Mouse (Mus musculus) heart, embryonic 15.5 days (tissue): ENCODE data around the gene Ubl5. TPM values are rescaled to one million over a fixed set of nuclear protein-coding genes. Genes with fewer than 3 reads are reported as not detected.

Source experiments
- ATAC-seq: fragments of 200-750 bp; cut with Nextera tagmentation; replicated peaks from 2 replicates; pipeline ENCODE4 v1.8.0; 2017; ENCODE audit warnings: low read depth, moderate TSS enrichment; ENCODE audit not compliant: insufficient number of reproducible peaks, insufficient read depth, low FRiP score
- H3K27ac ChIP-seq: fragments of 300-500 bp; sonication (generic); 2 replicates; pipeline ENCODE4 v1.5.1; 2015; ENCODE audit warnings: mild to moderate bottlenecking, inconsistent platforms
- H3K27me3 ChIP-seq: fragments of 300-500 bp; sonication (generic); 2 replicates; pipeline ENCODE4 v1.6.1; 2015; ENCODE audit warnings: inconsistent platforms
- H3K36me3 ChIP-seq: fragments of 300-500 bp; sonication (generic); 2 replicates; pipeline ENCODE4 v1.6.1; 2015; ENCODE audit warnings: mild to moderate bottlenecking, inconsistent platforms
- H3K4me1 ChIP-seq: fragments of 300-500 bp; sonication (generic); replicated peaks from 2 replicates; pipeline ENCODE4 v1.6.1; 2015; ENCODE audit warnings: inconsistent platforms
- H3K4me2 ChIP-seq: fragments of 300-500 bp; sonication (generic); 2 replicates; pipeline ENCODE4 v1.6.1; 2015; ENCODE audit warnings: inconsistent platforms, mild to moderate bottlenecking, moderate library complexity
- H3K4me3 ChIP-seq: fragments of 300-500 bp; sonication (generic); 2 replicates; pipeline ENCODE4 v1.5.1; 2015; ENCODE audit warnings: mild to moderate bottlenecking, inconsistent platforms
- H3K9ac ChIP-seq: fragments of 300-500 bp; sonication (generic); 2 replicates; pipeline ENCODE4 v1.6.1; 2015; ENCODE audit warnings: mild to moderate bottlenecking, inconsistent platforms
- H3K9me3 ChIP-seq: fragments of 300-500 bp; sonication (generic); replicated peaks from 2 replicates; pipeline ENCODE4 v1.6.1; 2016; ENCODE audit warnings: inconsistent platforms
- WGBS: fragments of 180-500 bp; shearing (Covaris S2); methylation state at CpG from one replicate; pipeline ENCODE4 v1.1.7; 2015; ENCODE audit warnings: mixed read lengths; 5-methylcytosine and 5-hydroxymethylcytosine counted together
- polyA plus RNA-seq: library from polyadenylated mRNA; unstranded; fragments of >200 nt; fragmentation: Nextera tagmentation; extraction: Ambion mirVana; gene quantifications from 2 replicates; pipeline ENCODE4 v1.2.1, GENCODE M21; 2015

The Ubl5 gene
- polyA plus RNA-seq, 1 experiment from 2014 or later = 378 TPM

- H3K4me3 ChIP-seq = no peak overlapping the region
- no peak overlapping the region for H3K27ac ChIP-seq
- H3K9ac ChIP-seq = no peak overlapping the region
- H3K9me3 ChIP-seq = no peaks in the 10 kb centered on the region
- ATAC-seq = no peak
- WGBS = 52% methylated on average over 3 of the region's 3 CpGs
- H3K4me2 ChIP-seq = no peak overlapping the region
- H3K4me1 ChIP-seq = peaks cover 19% of the 10 kb centered on the region
- peaks cover 29% of the 10 kb centered on the region for H3K36me3 ChIP-seq
- H3K27me3 ChIP-seq = no peaks in the 10 kb centered on the region
These were observed 19.6 kb downstream of the Ubl5 start for GRCm38 (mm10) chr9:20662325-20662724.

- H3K27ac ChIP-seq = no peak overlapping the region
- no peak overlapping the region for H3K9ac ChIP-seq
- H3K27me3 ChIP-seq = no peaks in the 10 kb centered on the region
- WGBS = 97% methylated on average over 8 of the region's 8 CpGs
- no peak overlapping the region for H3K4me3 ChIP-seq
- no peak overlapping the region for H3K4me2 ChIP-seq
- H3K36me3 ChIP-seq = peaks cover 28% of the 10 kb centered on the region
- peaks cover 14% of the 10 kb centered on the region for H3K4me1 ChIP-seq
- no peaks in the 10 kb centered on the region for H3K9me3 ChIP-seq
- ATAC-seq = no peak
These were observed 20.2 kb downstream of the Ubl5 start for GRCm38 (mm10) chr9:20662874-20663273.

GRCm38 (mm10) chr9:20663956-20664355, 21.3 kb downstream of the Ubl5 start:
- WGBS = 87% methylated on average over 2 of the region's 2 CpGs
- Histone ChIP-seq H3K36me3 (peaks cover 28% of the 10 kb centered on the region), H3K4me1 (peaks cover 6% of the 10 kb centered on the region; the same call in 1 of the 2 replicates), H3K4me3 (no peak overlapping the region), H3K4me2 (no peak overlapping the region), H3K9me3 (no peaks in the 10 kb centered on the region), H3K27me3 (no peaks in the 10 kb centered on the region), H3K27ac (no peak overlapping the region), H3K9ac (no peak overlapping the region)
- ATAC-seq = no peak

- peaks cover 6% of the 10 kb centered on the region; the same call in 1 of the 2 replicates for H3K4me1 ChIP-seq
- H3K9ac ChIP-seq = no peak overlapping the region
- H3K36me3 ChIP-seq = peaks cover 28% of the 10 kb centered on the region
- no peak for ATAC-seq
- H3K9me3 ChIP-seq = no peaks in the 10 kb centered on the region
- 81% methylated on average over 2 of the region's 2 CpGs for WGBS
- no peaks in the 10 kb centered on the region for H3K27me3 ChIP-seq
- no peak overlapping the region for H3K4me3 ChIP-seq
- H3K27ac ChIP-seq = no peak overlapping the region
- no peak overlapping the region for H3K4me2 ChIP-seq
These were observed 21.7 kb downstream of the Ubl5 start for GRCm38 (mm10) chr9:20664366-20664765.

GRCm38 (mm10) chr9:20664982-20665637, 22.4 kb downstream of the Ubl5 start:
- H3K9ac ChIP-seq = no peak overlapping the region
- H3K36me3 ChIP-seq = peaks cover 28% of the 10 kb centered on the region
- no peak overlapping the region for H3K4me2 ChIP-seq
- ATAC-seq = no peak
- no peak overlapping the region for H3K4me3 ChIP-seq
- no peaks in the 10 kb centered on the region for H3K27me3 ChIP-seq
- WGBS = 79% methylated on average over 5 of the region's 5 CpGs
- H3K4me1 ChIP-seq = peaks cover 6% of the 10 kb centered on the region; the same call in 1 of the 2 replicates
- H3K9me3 ChIP-seq = no peaks in the 10 kb centered on the region
- no peak overlapping the region for H3K27ac ChIP-seq

- Histone ChIP-seq H3K36me3 (peaks cover 28% of the 10 kb centered on the region), H3K9ac (no peak overlapping the region), H3K27me3 (no peaks in the 10 kb centered on the region), H3K4me2 (no peak overlapping the region), H3K4me3 (no peak overlapping the region), H3K27ac (no peak overlapping the region), H3K9me3 (no peaks in the 10 kb centered on the region), H3K4me1 (peaks cover 6% of the 10 kb centered on the region; the same call in 1 of the 2 replicates)
- no peak for ATAC-seq
- WGBS = 45% methylated on average over 8 of the region's 8 CpGs
These were observed 23.2 kb downstream of the Ubl5 start for GRCm38 (mm10) chr9:20665925-20666324.

GRCm38 (mm10) chr9:20666510-20667034, 23.9 kb downstream of the Ubl5 start:
- no peak for ATAC-seq
- Histone ChIP-seq H3K4me2 (no peak overlapping the region), H3K36me3 (peaks cover 27% of the 10 kb centered on the region), H3K9me3 (no peaks in the 10 kb centered on the region), H3K27me3 (no peaks in the 10 kb centered on the region), H3K4me1 (peaks cover 6% of the 10 kb centered on the region; the same call in 1 of the 2 replicates), H3K27ac (no peak overlapping the region), H3K9ac (no peak overlapping the region), H3K4me3 (no peak overlapping the region)
- 8% methylated on average over 7 of the region's 7 CpGs for WGBS

GRCm38 (mm10) chr9:20668065-20668464, 25.4 kb downstream of the Ubl5 start:
- H3K4me1 ChIP-seq = peaks cover 8% of the 10 kb centered on the region; the same call in 1 of the 2 replicates
- no peak for ATAC-seq
- H3K9me3 ChIP-seq = no peaks in the 10 kb centered on the region

GRCm38 (mm10) chr9:20672047-20672446, 29.4 kb downstream of the Ubl5 start:
- WGBS = 79% methylated on average over 16 of the region's 16 CpGs
- 0 out of 2 replicates have a peak, but pooled peaks cover 2% of the 10 kb centered on the region for H3K4me1 ChIP-seq
- no peaks in the 10 kb centered on the region for H3K27me3 ChIP-seq
- H3K9me3 ChIP-seq = no peaks in the 10 kb centered on the region
- H3K36me3 ChIP-seq = no peaks in the 10 kb centered on the region
- ATAC-seq = no peak
- H3K27ac ChIP-seq = no peak overlapping the region
- H3K4me2 ChIP-seq = no peak overlapping the region
- H3K4me3 ChIP-seq = no peak overlapping the region
- H3K9ac ChIP-seq = no peak overlapping the region

More at GRCm38 (mm10) chr9:20668065-20668464, 25.4 kb downstream of the Ubl5 start:
- Histone ChIP-seq H3K4me3 (no peak overlapping the region), H3K4me2 (no peak overlapping the region), H3K27ac (no peak overlapping the region), H3K27me3 (no peaks in the 10 kb centered on the region), H3K36me3 (peaks cover 13% of the 10 kb centered on the region), H3K9ac (no peak overlapping the region)
- 89% methylated on average over 22 of the region's 22 CpGs for WGBS

GRCm38 (mm10) chr9:20677892-20678291, 35.2 kb downstream of the Ubl5 start:
- H3K9ac ChIP-seq = no peak overlapping the region
- no peak overlapping the region for H3K4me2 ChIP-seq
- no peaks in the 10 kb centered on the region for H3K4me1 ChIP-seq
- WGBS = 86% methylated on average over 12 of the region's 12 CpGs
- H3K27me3 ChIP-seq = no peaks in the 10 kb centered on the region
- no peaks in the 10 kb centered on the region for H3K36me3 ChIP-seq
- H3K9me3 ChIP-seq = no peaks in the 10 kb centered on the region
- H3K27ac ChIP-seq = no peak overlapping the region
- ATAC-seq = no peak
- H3K4me3 ChIP-seq = no peak overlapping the region

- Histone ChIP-seq H3K4me2 (no peak overlapping the region), H3K9ac (no peak overlapping the region), H3K27me3 (no peaks in the 10 kb centered on the region), H3K4me3 (no peak overlapping the region), H3K4me1 (no peaks in the 10 kb centered on the region), H3K9me3 (no peaks in the 10 kb centered on the region), H3K36me3 (no peaks in the 10 kb centered on the region), H3K27ac (no peak overlapping the region)
- ATAC-seq = no peak
- 77% methylated on average over 9 of the region's 9 CpGs for WGBS
These were observed 37.8 kb downstream of the Ubl5 start for GRCm38 (mm10) chr9:20680378-20680958.
